Mouse (Mus musculus) kidney, postnatal 4 days (tissue): ENCODE measurements around the gene Mmp3.
"Not testable (repeated sequence)": the region's sequence is repeated elsewhere in the genome, so short reads cannot be mapped to it uniquely, and the experiment has no call there.

ENCODE experiments used
- DNase-seq, 2 experiments: peaks; one replicate each; pipeline ENCODE4 v3.0.0; 2021; ENCODE audit warnings: mixed read lengths in 2 of 2

Mmp3 gene

DNA sequence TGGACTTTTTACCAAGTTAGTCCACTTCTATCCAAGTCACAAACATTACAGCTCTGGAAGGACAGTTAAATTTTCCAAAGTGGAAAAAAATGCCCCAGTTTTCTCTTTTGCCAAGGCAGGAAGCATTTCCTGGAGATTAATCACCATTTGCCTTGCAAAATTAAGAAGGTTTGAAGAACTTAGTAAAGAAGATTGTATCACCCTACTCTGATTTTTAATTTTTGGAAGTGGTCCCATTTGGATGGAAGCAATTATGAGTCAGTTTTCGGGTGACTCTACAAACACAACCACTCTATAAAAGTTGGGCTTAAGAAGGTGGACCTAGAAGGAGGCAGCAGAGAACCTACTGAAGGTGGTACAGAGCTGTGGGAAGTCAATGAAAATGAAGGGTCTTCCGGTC, at the start of gene Mmp3:
Mmp3 (plus strand) TSS at position 301 of the 400 bp plus-strand sequence.
- DNase-seq, result no peak

GRCm38 (mm10) chr9:7396556-7396955, 49.1 kb upstream of the Mmp3 start:
- DNase-seq, result not testable (repeated sequence)

GRCm38 (mm10) chr9:7453302-7453701, 7.7 kb downstream of the Mmp3 start:
- DNase-seq, result no peak

- DNase-seq, result no peak
Observed at GRCm38 (mm10) chr9:7470262-7470661, 24.6 kb downstream of the Mmp3 start.

- no peak for DNase-seq
Observed at GRCm38 (mm10) chr9:7483684-7484394, 38.2 kb downstream of the Mmp3 start.

DNA sequence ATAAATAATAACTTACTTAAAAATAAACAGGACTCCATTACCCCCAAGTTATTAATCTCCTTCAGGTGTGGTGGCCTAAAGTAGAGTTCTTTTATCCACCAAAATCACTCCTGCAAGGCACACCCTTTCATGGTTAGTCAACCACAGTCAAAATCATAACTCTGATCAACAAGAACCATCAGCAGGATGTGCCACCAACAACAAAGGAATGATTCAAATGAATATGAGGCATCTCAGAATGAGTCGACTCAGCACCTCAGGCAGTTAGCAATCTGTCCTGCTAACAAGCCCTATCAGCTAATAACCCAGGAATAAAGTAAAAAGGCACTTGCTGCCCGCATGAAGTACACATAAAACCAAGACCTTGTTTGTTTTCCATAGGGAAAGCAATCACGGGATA, 55.5 kb downstream of the Mmp3 start:
- DNase-seq, result no peak

GRCm38 (mm10) chr9:7502051-7502450, 56.4 kb downstream of the Mmp3 start, which contains the start of gene Mmp10:
Gene Mmp10, plus strand, starts transcription at chr9:7502352.
- no peak for DNase-seq
